Mouse (Mus musculus) cerebellum, adult 2 months (tissue): ENCODE measurements around the gene Arhgap24.

Experiments
- CTCF ChIP-seq: fragments of 200-500 bp; IDR thresholded peaks from 2 replicates; pipeline ENCODE4 v1.5.1; 2011; ENCODE audit warnings: low read depth, mild to moderate bottlenecking, control low read depth, low read length, moderate library complexity, borderline replicate concordance; ENCODE audit not compliant: insufficient read depth
- POLR2A ChIP-seq: fragments of 200-500 bp; IDR thresholded peaks from 2 replicates; pipeline ENCODE4 v1.6.1; 2011; ENCODE audit warnings: low read length, control low read depth, borderline replicate concordance; ENCODE audit not compliant: insufficient read depth

DNA sequence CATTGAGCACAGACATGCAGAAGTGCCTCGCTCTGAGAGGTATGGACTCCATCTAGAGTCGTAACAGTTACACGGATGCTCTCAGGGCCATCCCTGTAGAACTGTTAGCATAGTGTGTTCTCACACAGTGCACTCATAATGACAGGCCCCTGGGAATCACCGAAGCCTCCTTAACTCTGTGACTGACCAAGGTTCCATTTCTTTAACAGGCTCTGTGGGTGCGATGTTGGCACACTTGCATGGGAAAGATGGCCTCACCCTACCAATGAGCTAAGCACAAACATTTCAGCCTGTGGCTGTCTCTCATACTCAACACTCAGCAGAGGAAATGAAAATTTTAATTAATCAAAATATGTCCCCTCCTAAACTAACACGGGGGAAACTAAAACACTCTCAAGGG, 134.1 kb downstream of the Arhgap24 start:
- TF ChIP-seq CTCF, result no peak
- TF ChIP-seq POLR2A, result no peak
